Mouse (Mus musculus) CH12.LX (cell line): ENCODE measurements around the gene Exoc6. TPM values are rescaled to one million over a fixed set of nuclear protein-coding genes. Genes with fewer than 3 reads are reported as not detected.

Experiments used
- DNase-seq: peaks from one replicate; pipeline ENCODE4 v3.0.0-alpha.2; 2013; ENCODE audit errors: extremely low read depth
- H3K27ac ChIP-seq: 2 replicates; pipeline ENCODE4 v1.5.1; 2012; ENCODE audit warnings: low read depth, mild to moderate bottlenecking, control low read depth, moderate library complexity; ENCODE audit not compliant: insufficient read depth
- H3K27me3 ChIP-seq: replicated peaks from 2 replicates; pipeline ENCODE3; 2012; ENCODE audit warnings: inconsistent platforms
- H3K36me3 ChIP-seq, 2 experiments: replicated peaks in 1 of 2; 2 replicates each; pipeline versions ENCODE3 to v1.6.1; 2012; ENCODE audit warnings: inconsistent platforms in 1 of 2, low read length in 1 of 2, mild to moderate bottlenecking in 1 of 2, mixed read lengths in 1 of 2, moderate library complexity in 1 of 2; ENCODE audit not compliant: control insufficient read depth in 1 of 2, insufficient read depth in 1 of 2
- H3K4me1 ChIP-seq, 2 experiments: 2 replicates each; pipeline ENCODE4 v1.6.1; 2012; ENCODE audit warnings: inconsistent platforms in 1 of 2, moderate library complexity in 1 of 2; ENCODE audit not compliant: insufficient read depth in 2 of 2, control insufficient read depth in 1 of 2
- H3K4me2 ChIP-seq: 2 replicates; pipeline ENCODE4 v1.6.1; 2012; ENCODE audit warnings: low read depth, mild to moderate bottlenecking, control low read depth; ENCODE audit not compliant: poor library complexity, insufficient read depth, severe bottlenecking
- H3K4me3 ChIP-seq, 3 experiments: fragments of 150-350 bp in 1 of 3; sonication (generic) in 1 of 3; replicated peaks in 1 of 3; 2 replicates each; pipeline versions ENCODE3 to v1.5.1; 2011 to 2012; ENCODE audit warnings: low read depth in 2 of 3, low read length in 2 of 3, mild to moderate bottlenecking in 2 of 3, moderate library complexity in 2 of 3, control low read depth in 1 of 3, improper control_type of control experiment in 1 of 3, inconsistent platforms in 1 of 3, mixed read lengths in 1 of 3; ENCODE audit not compliant: poor library complexity in 1 of 3
- H3K79me2 ChIP-seq: replicated peaks from 2 replicates; pipeline ENCODE4 v1.6.1; 2012; ENCODE audit warnings: mild to moderate bottlenecking, moderate library complexity; ENCODE audit not compliant: control insufficient read depth, poor library complexity, insufficient read depth, severe bottlenecking; ENCODE audit errors: extremely low read depth
- H3K9ac ChIP-seq: 2 replicates; pipeline ENCODE4 v1.6.1; 2012; ENCODE audit warnings: low read depth, mild to moderate bottlenecking, control low read depth, moderate library complexity; ENCODE audit not compliant: insufficient read depth
- H3K9me3 ChIP-seq: replicated peaks from 2 replicates; pipeline ENCODE3; 2012; ENCODE audit warnings: low read length, inconsistent platforms, mixed read lengths
- CHD2 ChIP-seq: IDR thresholded peaks from 2 replicates; pipeline ENCODE4 v1.6.1; 2011; ENCODE audit warnings: low read length, improper control_type of control experiment
- CTCF ChIP-seq, 2 experiments: IDR thresholded peaks in 1 of 2; conservative IDR thresholded peaks in 1 of 2; 2 replicates each; pipeline ENCODE4 v1.5.1; 2011 to 2012; ENCODE audit warnings: low read depth in 2 of 2, low read length in 2 of 2, improper control_type of control experiment in 1 of 2, inconsistent platforms in 1 of 2, mild to moderate bottlenecking in 1 of 2, moderate library complexity in 1 of 2
- GABPA ChIP-seq: IDR thresholded peaks from 2 replicates; pipeline ENCODE4 v1.6.1; 2012; ENCODE audit warnings: low read depth, low read length, improper control_type of control experiment, inconsistent platforms; ENCODE audit not compliant: insufficient replicate concordance
- JUN ChIP-seq: IDR thresholded peaks from 2 replicates; pipeline ENCODE4 v1.6.1; 2011; ENCODE audit warnings: low read depth, mild to moderate bottlenecking, low read length, improper control_type of control experiment, moderate library complexity; ENCODE audit not compliant: insufficient read depth
- MAFK ChIP-seq: IDR thresholded peaks from 2 replicates; pipeline ENCODE4 v1.6.1; 2011; ENCODE audit warnings: low read length, improper control_type of control experiment; ENCODE audit not compliant: insufficient replicate concordance
- MAZ ChIP-seq: IDR thresholded peaks from 2 replicates; pipeline ENCODE4 v1.6.1; 2012; ENCODE audit warnings: low read depth, mild to moderate bottlenecking, inconsistent platforms, low read length, improper control_type of control experiment, moderate library complexity
- POLR2A ChIP-seq: IDR thresholded peaks from 2 replicates; pipeline ENCODE4 v1.6.1; 2011; ENCODE audit warnings: low read depth, mild to moderate bottlenecking, improper control_type of control experiment, low read length
- POLR2AphosphoS2 ChIP-seq: IDR thresholded peaks from 2 replicates; pipeline ENCODE4 v1.6.1; 2011; ENCODE audit warnings: low read depth, low read length, improper control_type of control experiment
- RAD21 ChIP-seq: IDR thresholded peaks from 2 replicates; pipeline ENCODE4 v1.6.1; 2011; ENCODE audit warnings: low read depth, mild to moderate bottlenecking, low read length, improper control_type of control experiment, moderate library complexity
- RCOR1 ChIP-seq: conservative IDR thresholded peaks from 2 replicates; pipeline ENCODE4 v1.6.1; 2012; ENCODE audit warnings: low read depth, mild to moderate bottlenecking, inconsistent platforms, low read length, improper control_type of control experiment
- UBTF ChIP-seq: IDR thresholded peaks from 2 replicates; pipeline ENCODE4 v1.6.1; 2012; ENCODE audit warnings: low read depth, mild to moderate bottlenecking, inconsistent platforms, low read length, improper control_type of control experiment, moderate library complexity
- ZKSCAN1 ChIP-seq: IDR thresholded peaks from 2 replicates; pipeline ENCODE4 v1.6.1; 2012; ENCODE audit warnings: low read depth, inconsistent platforms, low read length, improper control_type of control experiment, borderline replicate concordance
- ZMIZ1 ChIP-seq: IDR thresholded peaks from 2 replicates; pipeline ENCODE4 v1.6.1; 2012; ENCODE audit warnings: low read depth, mild to moderate bottlenecking, inconsistent platforms, low read length, improper control_type of control experiment
- dilution Hi-C: fragments of 300-500 bp; cut with MboI; formaldehyde crosslinking; loops from 2 replicates; pipeline ENCODE4 v1.14.3; 2020; ENCODE audit warnings: low sequenced_read_pairs; ENCODE audit not compliant: extremely low pct_unique_long_range_greater_than_20kb, extremely low pct_ligation_motif_present
- in situ Hi-C: fragments of 300-500 bp; cut with MboI; formaldehyde crosslinking; loops from 3 replicates; pipeline ENCODE4 v1.14.3; 2019; ENCODE audit warnings: low sequenced_read_pairs, low pct_ligation_motif_present, low pct_unique_long_range_greater_than_20kb, mixed read lengths
- polyA plus RNA-seq: library from polyadenylated mRNA; unstranded; fragments of >175 nt; gene quantifications from 2 replicates; pipeline ENCODE4 v1.2.1, GENCODE M21; 2012; ENCODE audit warnings: low read depth; ENCODE audit not compliant: insufficient read length
- total RNA-seq, 2 experiments: library from RNA; depleted of rRNA; stranded (reverse); fragments of 300-350 nt in 1 of 2; fragments of >200 nt in 1 of 2; gene quantifications; 2 replicates each; pipeline ENCODE4 v1.2.3; 2012 to 2014

Gene Exoc6
- total and polyA plus RNA-seq, 3 experiments = 8.0 to 18.5 (median 12.1) TPM

GRCm38 (mm10) chr19:37656441-37656840 lies 106.2 kb downstream of the Exoc6 start:
- H3K9me3 ChIP-seq = no peaks in the 10 kb centered on the region
- no peak overlapping the region for H3K4me3 ChIP-seq
- H3K36me3 ChIP-seq = peaks cover 0 to 7% of the 10 kb centered on the region in 2 experiments
- DNase-seq = no peak
- in situ Hi-C loops = no loop called here
- H3K4me1 ChIP-seq = peaks cover 0 to 2% of the 10 kb centered on the region in 2 experiments; a peak in 1 of 4 replicates
- dilution Hi-C loops = no loop called here
- no peak overlapping the region for H3K27ac ChIP-seq
- no peaks in the 10 kb centered on the region for H3K27me3 ChIP-seq
- H3K9ac ChIP-seq = no peak overlapping the region
- no peaks in the 10 kb centered on the region for H3K79me2 ChIP-seq
- TF ChIP-seq RCOR1 (no peak), ZMIZ1 (no peak), MAZ (no peak), MAFK (no peak), ZKSCAN1 (no peak), UBTF (no peak), GABPA (no peak), POLR2AphosphoS2 (no peak)
- H3K4me2 ChIP-seq = no peak overlapping the region

DNA sequence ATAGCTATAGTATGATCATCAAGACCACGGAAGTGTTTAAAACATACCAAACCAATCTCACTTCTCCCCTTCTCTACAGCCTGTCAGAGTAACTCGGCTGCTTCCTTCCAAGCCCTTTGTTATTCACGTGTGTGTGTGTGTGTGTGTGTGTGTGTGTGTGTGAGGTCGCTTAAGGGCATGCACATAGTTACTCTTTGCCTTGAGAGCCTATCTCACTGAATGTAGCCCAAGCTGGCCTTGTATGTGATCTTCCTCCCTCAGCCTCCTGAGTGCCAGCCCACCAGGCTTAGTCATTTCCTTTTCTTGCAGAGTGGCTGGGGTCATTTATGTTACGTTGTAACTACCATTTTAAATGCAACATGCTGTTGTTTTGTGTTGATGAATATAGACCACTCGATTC lies 115.0 kb downstream of the Exoc6 start:
- no peak for DNase-seq
- Histone ChIP-seq H3K4me3 (no peak overlapping the region), H3K36me3 (peaks cover 0 to 5% of the 10 kb centered on the region in 2 experiments), H3K4me2 (no peak overlapping the region), H3K27ac (no peak overlapping the region), H3K9ac (no peak overlapping the region), H3K27me3 (no peaks in the 10 kb centered on the region), H3K79me2 (no peaks in the 10 kb centered on the region), H3K9me3 (no peaks in the 10 kb centered on the region), H3K4me1 (no peaks in the 10 kb centered on the region)
- no peak for TF ChIP-seq CHD2
- TF ChIP-seq RAD21 = no peak
- TF ChIP-seq CTCF (conservative IDR thresholded peaks at IDR 0.05 in 1 of 2, IDR thresholded peaks at IDR 0.05 in 1 of 2; ENCODE audit: low read depth in 2 of 2, low read length in 2 of 2) = no peak
- TF ChIP-seq ZMIZ1 = no peak
- no peak for TF ChIP-seq POLR2A
- no peak for TF ChIP-seq MAFK
- in situ Hi-C loops (no loop called here), dilution Hi-C loops (no loop called here)

DNA sequence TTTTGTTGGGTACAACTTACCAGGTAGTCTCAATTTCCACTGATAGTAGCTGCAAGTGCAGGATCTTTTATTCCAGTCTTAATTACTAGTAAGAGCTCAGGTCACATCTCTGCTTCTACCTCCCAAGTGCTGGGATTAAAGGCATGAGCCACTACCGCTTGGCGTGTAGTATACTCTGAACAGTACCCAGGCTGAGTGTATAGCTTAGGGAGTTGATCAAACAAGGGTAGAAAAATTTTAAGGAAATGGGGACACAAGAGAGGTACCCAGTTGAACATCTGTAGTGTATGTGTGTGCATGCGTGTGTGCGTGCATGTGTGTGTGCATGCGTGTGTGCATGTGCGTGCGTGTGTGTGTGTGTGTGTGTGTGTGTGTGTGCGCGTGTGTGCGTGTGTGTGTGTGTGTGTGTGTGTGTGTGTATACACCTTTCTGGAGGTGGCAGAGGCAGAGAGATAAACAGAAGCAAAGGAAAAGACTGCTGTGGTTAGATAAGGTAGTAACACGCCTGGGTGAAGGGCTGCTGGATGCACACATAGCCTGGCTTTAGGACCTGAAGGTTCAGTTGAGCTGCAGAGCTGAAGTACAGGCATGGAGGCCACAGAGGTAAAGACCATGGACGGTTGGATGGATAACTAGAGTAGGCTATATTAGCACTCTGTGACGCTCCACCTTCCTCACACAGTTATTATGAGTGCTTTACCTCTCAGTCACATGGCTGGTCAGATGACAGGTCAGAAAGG lies 117.8 kb downstream of the Exoc6 start:
- Histone ChIP-seq H3K27me3 (no peaks in the 10 kb centered on the region), H3K27ac (no peak overlapping the region), H3K36me3 (peaks cover 0 to 2% of the 10 kb centered on the region in 2 experiments), H3K4me1 (no peaks in the 10 kb centered on the region), H3K4me2 (no peak overlapping the region), H3K9me3 (no peaks in the 10 kb centered on the region), H3K79me2 (no peaks in the 10 kb centered on the region), H3K9ac (no peak overlapping the region), H3K4me3 (no peak overlapping the region)
- TF ChIP-seq CTCF (conservative IDR thresholded peaks at IDR 0.05 in 1 of 2, IDR thresholded peaks at IDR 0.05 in 1 of 2; ENCODE audit: low read depth in 2 of 2, low read length in 2 of 2) (no peak), JUN (no peak)
- no peak for DNase-seq
- dilution Hi-C loops (no loop called here), in situ Hi-C loops (no loop called here)
